Comparison of ENCODE assay signal across 9 mouse cellular contexts in genomic region chr3:68053538-68053937, GRCm38 (mm10). TPM values are rescaled to one million over a fixed set of nuclear protein-coding genes. Genes with fewer than 3 reads are reported as not detected.
DNase-seq lines count a peak whose midpoint lies in the region; ATAC-seq and TF ChIP-seq lines count a peak whose summit lies in the region.
"Had no signal": no experiment of that assay in that cellular context is flagged by ENCODE, and none has a peak within 500 bp of the region (broad histone marks: within the 10 kb centered on the region; RNA-seq: fewer than 3 reads in every experiment).

No protein-coding gene starts in this region.

- H3K9ac ChIP-seq in hindbrain, postnatal 0 days (replicated peaks; ENCODE audit: low read length) = no peak overlapping the region
- no peak overlapping the region for H3K9ac ChIP-seq in hindbrain, embryonic 12.5 days
- H3K9ac ChIP-seq: stomach, embryonic 15.5 days had no signal

- TF ChIP-seq CTCF in hindbrain, postnatal 0 days (IDR thresholded peaks at IDR 0.05; ENCODE audit: low read depth) = peak; percentile 78

- H3K27ac ChIP-seq in hindbrain, postnatal 0 days = no peak overlapping the region
- H3K27ac ChIP-seq in hindbrain, embryonic 12.5 days = no peak overlapping the region
- H3K27ac ChIP-seq: stomach, embryonic 15.5 days had no signal

- no peaks in the 10 kb centered on the region for H3K4me1 ChIP-seq in hindbrain, postnatal 0 days (ENCODE audit: insufficient read depth, low read length)
- H3K4me1 ChIP-seq in hindbrain, embryonic 12.5 days = no peaks in the 10 kb centered on the region
- H3K4me1 ChIP-seq: stomach, embryonic 15.5 days had no signal

- H3K9me3 ChIP-seq in hindbrain, postnatal 0 days (ENCODE audit: low read length) = no peaks in the 10 kb centered on the region
- no peaks in the 10 kb centered on the region for H3K9me3 ChIP-seq in hindbrain, embryonic 12.5 days (replicated peaks)
- H3K9me3 ChIP-seq: stomach, embryonic 15.5 days had no signal

- no peaks in the 10 kb centered on the region for H3K27me3 ChIP-seq in hindbrain, postnatal 0 days (ENCODE audit: insufficient read depth, low read length)
- H3K27me3 ChIP-seq in hindbrain, embryonic 12.5 days = no peaks in the 10 kb centered on the region
- H3K27me3 ChIP-seq: stomach, embryonic 15.5 days had no signal

- no peak overlapping the region for H3K4me3 ChIP-seq in hindbrain, postnatal 0 days (ENCODE audit: low read length)
- H3K4me3 ChIP-seq in hindbrain, embryonic 12.5 days = no peak overlapping the region
- H3K4me3 ChIP-seq: stomach, embryonic 15.5 days had no signal

- H3K36me3 ChIP-seq in hindbrain, postnatal 0 days (ENCODE audit: insufficient read depth, low read length) = no peaks in the 10 kb centered on the region
- H3K36me3 ChIP-seq in hindbrain, embryonic 12.5 days = no peaks in the 10 kb centered on the region
- H3K36me3 ChIP-seq: stomach, embryonic 15.5 days had no signal

- no peak overlapping the region for H3K4me2 ChIP-seq in hindbrain, postnatal 0 days (ENCODE audit: low read depth, low read length)
- no peak overlapping the region for H3K4me2 ChIP-seq in hindbrain, embryonic 12.5 days (replicated peaks)
- H3K4me2 ChIP-seq: stomach, embryonic 15.5 days had no signal

- 49% methylated on average over 2 of the region's 2 CpGs for WGBS in hindbrain, postnatal 0 days
- WGBS in hindbrain, embryonic 12.5 days = 51% methylated on average over 2 of the region's 2 CpGs

- ATAC-seq in hindbrain, postnatal 0 days = no peak
- ATAC-seq in hindbrain, embryonic 12.5 days (ENCODE audit: low FRiP score) = no peak

- DNase-seq in hindbrain, postnatal 0 days (ENCODE audit: low spot score) = peak; percentile 76
- peak; percentile 37 to 55 for DNase-seq in right cerebral cortex, adult 2 months (ENCODE audit: low spot score in 2 of 2)
- no peak for DNase-seq in right cerebral cortex, adult 18-20 months
- peak; percentile 14 for DNase-seq in c-Kit-positive CD71-positive TER-119-negative erythroid progenitor cells, embryonic 14.5 days (ENCODE audit: low read depth)
- DNase-seq in retina, postnatal 1 day = peak; percentile 57
- no peak for DNase-seq in cerebellum, adult 11-12 months
- DNase-seq in testis, postnatal 10 days (ENCODE audit: low spot score) = no peak

RNA-seq across cellular contexts. Expression of gene Schip1, which starts 11.1 kb away (rescaled TPM):
- 94.3 and 128 TPM in 2 replicates for total RNA-seq in hindbrain, postnatal 0 days (2014; rRNA removed)
- polyA plus RNA-seq in hindbrain, postnatal 0 days (2015; fragmentation: Nextera tagmentation; extraction: Ambion mirVana) = 163 and 164 TPM in 2 replicates
- 114 and 127 TPM in 2 replicates for polyA plus RNA-seq in hindbrain, embryonic 12.5 days (2016; fragmentation: Nextera tagmentation; extraction: Ambion mirVana)

Comparison
In these comparisons a context has a peak if more than half of its experiments do, and no peak if none do; other contexts are left out.
1. DNase-seq: peak in hindbrain, postnatal 0 days (single experiment), right cerebral cortex, adult 2 months (2 of 2), c-Kit-positive CD71-positive TER-119-negative erythroid progenitor cells, embryonic 14.5 days (single experiment) and retina, postnatal 1 day (single experiment); none in right cerebral cortex, adult 18-20 months (single experiment), cerebellum, adult 11-12 months (single experiment) and testis, postnatal 10 days (single experiment).